Mouse (Mus musculus) right cerebral cortex, adult 2 months (tissue): ENCODE data around the gene Lrrc61.
"Not testable (repeated sequence)": the region's sequence is repeated elsewhere in the genome, so short reads cannot be mapped to it uniquely, and the experiment has no call there.

ENCODE experiments used
- DNase-seq, 2 experiments: peaks; one replicate each; pipeline ENCODE4 v3.0.0; 2021 to 2022; ENCODE audit warnings: low spot score in 2 of 2

Lrrc61 gene

DNA sequence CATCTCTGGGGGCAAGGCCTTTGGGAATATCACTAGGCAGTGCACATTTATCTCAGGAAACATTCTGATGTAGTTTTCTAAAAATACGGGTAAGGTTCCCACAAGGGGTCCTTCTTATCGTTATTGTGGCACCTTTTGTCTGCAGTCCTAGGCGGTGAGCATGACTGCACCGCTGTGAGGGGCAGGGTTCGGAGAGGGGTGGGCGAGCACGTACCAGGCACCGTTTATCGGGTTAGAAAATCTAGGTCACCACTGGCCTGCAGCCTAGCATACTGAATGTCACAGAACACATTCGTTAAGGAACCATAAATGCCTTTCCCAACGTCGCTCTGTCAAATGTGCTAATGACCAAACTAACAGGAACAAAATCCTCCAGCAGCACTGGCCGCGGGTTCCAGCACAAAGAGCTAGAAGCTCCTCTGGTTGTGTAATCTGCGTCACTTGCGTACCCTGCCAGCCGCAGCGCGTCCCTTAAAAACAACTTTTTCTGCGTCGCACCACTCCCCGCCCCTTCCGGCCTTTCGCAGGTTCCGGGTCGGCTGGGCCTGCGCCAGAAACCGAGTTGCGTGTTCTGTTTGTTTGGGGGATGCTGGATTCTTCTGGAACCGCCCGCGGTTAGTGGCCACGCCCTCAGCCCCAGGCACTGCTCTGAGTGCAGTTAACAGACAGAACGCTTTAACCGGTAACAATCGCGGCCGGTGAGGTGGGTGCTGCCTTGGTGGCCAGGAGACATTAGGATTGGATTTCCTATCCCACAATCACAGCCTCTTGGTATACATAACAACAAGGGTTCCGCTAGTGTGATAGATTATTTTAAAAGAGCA lies at the start of gene Lrrc61:
Lrrc61 (plus strand) TSS at position 517 of the 824 bp plus-strand sequence.
- peak; percentile 98 to 99 for DNase-seq

DNA sequence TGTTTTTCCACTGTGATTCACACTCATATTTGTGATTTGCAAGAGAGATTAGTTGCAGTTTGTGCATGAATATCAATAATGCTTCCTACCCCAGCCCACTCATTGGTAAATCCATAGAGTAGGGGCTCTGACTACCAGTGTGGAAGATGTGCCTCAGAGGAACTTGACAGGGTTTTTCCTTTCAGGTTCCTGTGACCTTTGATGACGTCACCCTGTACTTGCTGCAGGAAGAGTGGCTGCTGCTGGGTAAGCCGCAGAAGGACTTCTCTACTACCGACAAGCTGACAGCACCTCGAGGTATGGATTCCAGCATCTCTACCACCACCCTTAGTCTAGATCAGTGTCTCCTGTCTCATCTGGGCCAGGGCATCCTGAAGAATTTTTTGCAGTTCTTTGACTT lies 46.5 kb upstream of the Lrrc61 start:
- DNase-seq: no peak

DNA sequence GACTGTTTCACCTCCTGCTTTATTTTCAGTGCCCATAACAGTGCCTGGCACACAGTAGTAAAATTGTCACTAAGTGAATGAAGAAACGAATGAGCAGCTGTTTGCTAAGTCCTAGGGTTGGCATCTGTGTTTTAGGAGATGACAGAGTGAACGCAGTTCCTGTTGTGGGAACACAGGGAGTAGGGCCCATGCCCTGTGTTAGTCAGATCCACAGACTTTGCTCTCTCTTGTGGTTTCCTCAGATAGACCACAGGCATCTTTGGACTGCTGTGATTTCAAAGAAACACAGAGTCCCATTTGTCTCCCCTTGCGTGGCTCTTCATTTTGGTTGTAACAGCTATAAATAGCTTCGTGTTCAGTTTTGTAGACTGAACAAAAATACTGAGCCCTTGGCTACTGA lies 44.2 kb upstream of the Lrrc61 start:
- no peak for DNase-seq

DNA sequence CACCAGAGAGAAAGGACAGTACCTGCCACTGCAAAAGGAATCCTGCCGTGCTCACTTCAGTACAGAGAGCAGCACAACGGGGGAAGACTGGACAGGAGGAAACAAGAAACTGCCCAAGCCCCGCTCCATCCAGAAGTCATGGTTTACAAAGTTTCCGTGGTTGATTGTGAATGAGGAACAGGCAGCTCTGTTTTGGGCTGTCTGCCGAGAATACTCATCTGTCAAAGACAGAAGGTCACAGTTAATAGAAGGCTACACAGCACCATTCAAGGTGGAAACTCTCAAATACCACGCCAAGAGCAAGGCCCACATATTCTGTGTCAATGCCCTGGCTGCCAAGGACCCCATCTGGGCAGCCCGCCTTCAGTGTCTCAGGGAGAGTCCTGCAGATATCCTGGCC lies 42.7 kb upstream of the Lrrc61 start:
- DNase-seq: no peak

DNA sequence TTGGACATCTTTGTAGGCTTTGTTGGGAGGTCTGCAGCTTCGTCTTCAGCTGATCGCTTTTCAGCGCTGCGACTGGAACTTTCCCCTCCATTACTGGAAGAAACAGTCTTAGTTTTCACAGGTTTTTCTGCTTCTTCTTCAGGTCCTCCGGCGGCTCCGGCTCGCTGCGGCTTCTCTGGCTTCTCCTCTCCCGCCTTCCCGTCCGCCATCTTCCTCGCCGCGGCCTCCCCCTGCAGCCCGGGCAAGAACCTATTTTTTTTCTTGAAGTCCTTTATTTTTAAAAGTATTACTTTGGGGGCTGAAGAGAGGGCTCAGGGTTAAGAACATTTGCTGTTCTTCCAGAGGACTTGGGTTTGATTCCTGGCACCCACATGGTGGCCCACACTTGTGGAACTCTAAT lies 29.7 kb upstream of the Lrrc61 start:
- not testable (repeated sequence) for DNase-seq

DNA sequence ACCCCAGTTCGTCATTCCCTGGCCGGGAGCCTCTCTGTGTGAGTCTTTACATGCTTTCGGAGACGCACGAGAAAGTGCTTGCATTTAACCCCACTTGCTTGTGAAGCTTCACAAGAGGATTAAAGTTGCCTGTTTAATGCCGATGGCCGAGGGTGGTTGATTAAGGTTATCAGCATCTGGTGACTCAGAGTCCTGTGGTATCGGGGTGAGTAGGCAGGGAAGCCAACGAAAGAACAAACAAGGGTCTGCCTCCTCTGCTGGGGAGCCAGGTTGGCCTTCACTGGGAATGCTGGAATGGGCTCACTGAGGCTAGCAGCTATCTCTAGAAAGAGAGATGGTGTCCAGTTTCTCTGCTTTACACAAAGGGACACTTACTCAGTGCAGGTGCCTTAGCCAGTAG lies 26.7 kb upstream of the Lrrc61 start:
- DNase-seq: no peak

DNA sequence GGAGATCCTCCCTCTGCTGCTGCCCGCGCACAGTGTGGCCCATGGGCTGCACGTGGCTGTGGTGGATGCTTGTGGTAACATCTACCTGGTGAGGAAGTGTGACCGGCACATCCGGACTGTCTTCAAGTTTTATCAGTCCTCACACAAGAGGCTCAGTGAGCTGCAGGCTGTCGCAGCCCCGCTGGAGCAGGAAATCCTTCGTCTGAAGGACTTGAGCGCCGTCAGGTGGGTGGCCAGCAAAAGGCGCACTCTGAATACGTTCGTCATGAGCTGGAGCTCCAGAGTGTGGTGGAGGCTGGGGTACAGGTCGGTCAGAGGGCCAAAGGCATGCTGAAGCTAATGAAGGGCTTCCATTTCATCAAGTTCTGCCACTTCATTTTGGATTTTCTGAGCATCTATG lies 25.3 kb upstream of the Lrrc61 start:
- no peak for DNase-seq

DNA sequence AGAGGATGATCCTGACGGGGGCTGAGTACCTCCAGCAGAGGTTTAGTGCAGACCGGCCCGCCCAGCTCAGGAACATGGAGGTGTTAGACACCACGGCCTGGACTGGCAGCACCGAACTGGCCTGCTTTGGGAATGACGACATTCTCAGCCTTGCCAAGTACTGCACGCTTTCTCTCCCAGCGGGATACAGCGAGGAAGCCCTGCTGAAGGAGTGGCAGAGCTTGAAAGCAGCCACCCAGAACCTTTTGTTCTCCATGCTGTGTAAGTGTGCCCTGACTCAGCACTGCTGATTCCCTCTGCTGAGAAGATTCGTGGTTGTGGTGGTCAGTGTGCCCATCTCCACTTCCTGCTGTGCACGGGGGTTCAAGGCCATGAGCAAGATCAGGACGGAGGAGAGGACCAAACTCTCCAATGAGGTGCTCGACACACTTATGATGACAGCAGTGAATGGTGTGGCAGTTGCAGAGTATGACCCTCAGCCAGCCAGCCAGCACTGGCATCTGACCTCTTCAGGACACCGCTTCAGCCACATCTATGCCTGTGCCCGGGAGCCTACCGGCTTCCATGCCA lies 24.6 kb upstream of the Lrrc61 start:
- DNase-seq: no peak

DNA sequence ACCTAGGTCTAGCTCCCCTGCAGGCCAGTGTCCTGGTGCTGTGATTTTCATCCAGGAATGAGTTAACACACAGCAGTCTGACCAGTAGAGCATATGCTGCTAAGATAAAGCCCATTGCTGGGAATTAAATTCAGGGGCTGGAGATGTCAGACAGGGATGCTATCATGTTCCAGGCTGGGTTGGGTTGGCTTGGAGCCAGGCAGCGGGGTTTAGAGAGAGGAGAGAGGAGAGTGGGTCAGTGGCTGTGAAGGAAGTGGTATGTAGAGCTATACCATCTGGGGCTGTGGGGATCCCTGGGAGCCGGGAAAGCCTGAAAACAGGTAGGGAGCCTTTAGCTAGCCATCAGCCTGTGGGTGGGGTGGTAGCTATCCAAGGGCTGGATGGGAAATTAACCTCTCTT lies 23.7 kb upstream of the Lrrc61 start:
- no peak for DNase-seq

DNA sequence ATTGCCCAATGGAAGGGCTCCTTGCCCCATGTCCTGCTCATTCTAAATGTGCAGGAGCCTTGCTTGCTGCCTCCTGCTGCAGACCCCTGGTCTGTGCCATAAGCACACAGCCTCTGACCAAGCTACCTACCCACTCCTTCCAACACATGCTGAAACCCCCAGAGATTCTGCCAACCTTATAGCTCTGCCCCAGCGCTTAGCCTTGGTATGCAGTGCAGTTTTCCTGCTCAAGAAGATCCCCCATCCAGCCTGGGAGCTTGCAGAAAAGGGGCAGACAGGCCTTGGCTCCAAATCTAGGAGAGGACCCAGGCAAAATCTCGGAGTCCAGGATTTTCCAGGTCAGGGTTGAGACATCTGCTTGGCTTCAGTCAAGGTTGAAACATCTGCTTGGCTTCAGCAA lies 21.1 kb upstream of the Lrrc61 start:
- DNase-seq: no peak

DNA sequence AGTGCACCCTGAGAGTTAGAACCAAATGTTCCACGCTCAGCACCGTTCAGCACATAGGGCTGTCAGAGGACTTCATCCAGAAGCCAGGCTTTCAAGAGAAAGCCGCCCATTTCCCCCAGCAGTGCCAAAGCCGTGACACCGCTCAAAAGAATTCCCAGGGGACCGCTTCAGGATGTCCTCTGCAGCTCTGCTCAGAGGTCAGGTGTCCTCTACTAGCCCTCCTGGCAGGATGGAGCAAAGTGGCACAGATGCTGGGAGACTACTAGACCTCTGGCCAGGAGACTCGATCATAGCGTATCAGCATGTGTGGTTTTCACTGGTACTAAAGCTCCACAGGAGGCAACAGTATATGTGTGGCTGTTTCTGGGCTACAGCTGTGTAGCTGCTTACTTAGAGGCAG lies 19.7 kb upstream of the Lrrc61 start:
- DNase-seq: no peak

DNA sequence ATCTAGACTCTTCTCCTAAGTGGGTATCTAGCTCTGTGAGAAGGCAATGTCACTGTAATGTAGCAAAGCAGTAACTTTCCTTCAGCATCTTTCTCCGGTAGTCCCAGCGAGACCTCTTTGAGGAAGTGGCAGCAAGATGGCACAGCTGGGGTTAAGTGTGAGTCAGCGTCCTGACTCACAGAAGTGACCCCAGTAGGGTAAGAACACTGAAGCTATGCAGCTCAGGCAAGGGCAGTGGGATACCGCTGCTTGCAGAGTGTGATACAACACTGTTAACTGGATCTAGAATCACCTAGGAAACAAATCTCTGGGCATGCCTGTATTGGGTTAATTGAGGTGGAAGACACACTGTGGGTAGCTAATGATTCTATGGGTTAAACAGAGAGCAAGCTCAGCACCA lies 18.5 kb upstream of the Lrrc61 start:
- no peak for DNase-seq

DNA sequence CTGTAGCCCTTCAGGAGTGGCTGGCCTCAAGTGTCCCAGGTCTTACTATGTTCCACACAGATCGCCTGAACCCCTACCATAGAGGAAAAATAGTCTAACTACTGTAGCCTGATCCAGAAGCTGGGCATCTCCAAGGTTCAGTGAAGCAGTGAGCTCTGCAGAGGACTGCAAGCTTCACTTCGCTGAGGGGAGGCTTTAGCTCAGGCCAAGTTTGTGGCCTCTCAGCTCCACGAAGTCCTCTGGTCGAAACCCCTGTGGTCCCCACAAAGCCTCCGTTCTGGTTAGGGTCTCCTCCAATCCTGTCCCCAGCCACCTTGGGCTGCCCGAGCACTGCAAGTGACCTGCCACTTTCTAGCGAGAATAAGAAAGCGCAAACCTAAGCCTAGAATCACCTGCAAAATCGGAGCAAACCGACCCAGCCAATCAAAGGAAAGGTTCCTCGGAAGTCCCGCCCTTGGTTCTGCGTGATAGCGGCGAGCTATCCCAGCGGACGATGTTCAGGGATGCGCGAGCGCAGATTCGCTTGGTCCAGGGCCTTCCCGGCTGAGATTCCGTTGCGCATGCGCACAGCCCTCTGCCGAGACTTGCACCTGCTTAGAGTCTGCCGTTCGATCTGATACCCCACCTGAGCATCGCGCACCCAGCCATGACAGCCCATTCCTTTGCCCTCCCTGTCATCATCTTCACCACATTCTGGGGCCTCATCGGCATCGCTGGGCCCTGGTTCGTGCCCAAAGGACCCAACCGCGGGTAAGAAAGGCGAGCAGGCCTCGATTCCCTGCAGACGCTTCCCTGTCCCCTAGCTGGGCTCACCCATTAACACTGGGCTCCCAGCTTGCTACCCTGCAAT lies 17.3 kb upstream of the Lrrc61 start, which contains the start of gene Atp6v0e2:
Atp6v0e2 (plus strand) TSS at position 511 of the 850 bp plus-strand sequence.
- DNase-seq: peak; percentile 91 to 92

DNA sequence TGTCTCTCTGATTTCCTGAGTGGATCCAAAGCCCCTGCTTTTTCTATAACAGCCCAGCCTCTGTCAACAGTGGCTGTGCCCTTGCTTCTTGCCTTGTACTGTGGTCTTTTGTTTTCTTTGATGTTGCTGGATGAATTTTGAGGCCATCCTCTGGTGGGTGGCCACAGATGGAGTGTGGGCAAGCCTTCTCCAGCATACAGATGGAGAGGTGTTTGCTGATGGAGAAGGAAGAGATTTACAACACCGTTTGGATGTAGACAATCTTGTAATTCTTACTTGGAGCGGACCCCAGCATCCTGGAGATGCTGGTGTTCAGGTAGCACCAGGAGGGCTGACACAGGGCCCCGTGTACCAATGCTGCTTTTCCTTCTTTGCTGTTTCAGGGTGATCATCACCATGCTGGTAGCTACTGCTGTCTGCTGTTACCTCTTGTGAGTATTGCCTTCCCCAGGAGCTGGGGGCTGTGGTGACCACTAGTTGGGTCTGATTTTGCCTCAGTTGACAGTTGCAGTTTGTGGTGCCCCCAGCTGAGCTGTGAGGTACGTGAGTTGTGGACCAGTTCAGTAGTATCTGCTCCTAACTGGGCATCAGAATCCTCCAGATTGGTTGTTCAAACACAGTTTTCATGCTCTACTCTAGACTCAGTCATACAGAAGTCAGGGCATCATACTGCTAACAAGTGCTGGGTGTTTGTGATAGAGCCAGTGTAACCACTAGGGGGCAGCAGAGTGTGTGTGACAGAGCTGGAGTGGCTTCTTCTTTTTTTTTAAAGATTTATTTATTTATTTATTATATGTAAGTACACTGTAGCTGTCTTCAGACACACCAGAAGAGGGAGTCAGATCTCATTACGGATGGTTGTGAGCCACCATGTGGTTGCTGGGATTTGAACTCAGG lies 15.5 kb upstream of the Lrrc61 start:
- DNase-seq: peak; percentile 83 to 87

DNA sequence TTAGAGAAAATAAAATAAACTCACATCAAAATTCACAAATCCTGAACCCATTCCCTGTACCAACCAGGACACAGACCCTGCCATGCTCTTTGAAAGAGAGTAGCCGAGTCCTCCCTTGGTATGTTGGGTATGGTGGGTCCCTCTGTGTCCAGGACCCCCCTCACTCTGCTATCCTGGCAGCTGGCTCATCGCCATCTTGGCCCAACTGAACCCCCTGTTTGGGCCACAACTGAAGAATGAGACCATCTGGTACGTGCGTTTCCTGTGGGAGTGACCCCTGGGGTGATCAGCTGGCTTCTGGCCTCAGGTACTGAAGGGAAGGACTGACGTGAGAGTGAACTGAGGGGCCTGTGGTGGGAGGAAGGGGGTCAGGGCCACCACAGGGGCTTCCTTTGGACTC lies 14.7 kb upstream of the Lrrc61 start:
- no peak for DNase-seq

DNA sequence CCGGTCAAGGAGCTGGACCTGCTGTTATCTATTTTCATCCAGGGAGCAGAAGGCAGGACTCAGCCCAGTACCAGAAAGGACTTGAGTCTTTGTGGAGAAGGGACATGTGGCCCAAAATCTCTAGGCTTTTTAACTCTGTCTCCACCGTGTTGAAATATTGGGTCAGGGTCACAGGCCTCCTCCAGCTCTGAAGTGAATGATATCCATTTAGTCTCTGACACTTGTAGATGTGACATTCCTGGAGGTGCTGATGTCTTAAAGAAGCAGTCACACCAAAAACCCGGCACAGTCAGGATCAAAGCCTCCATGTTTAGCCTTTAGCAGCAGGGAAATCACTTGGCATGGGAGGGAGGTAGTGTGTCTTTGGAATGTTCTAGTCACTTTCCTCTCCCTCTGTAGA lies 13.9 kb upstream of the Lrrc61 start:
- no peak for DNase-seq

DNA sequence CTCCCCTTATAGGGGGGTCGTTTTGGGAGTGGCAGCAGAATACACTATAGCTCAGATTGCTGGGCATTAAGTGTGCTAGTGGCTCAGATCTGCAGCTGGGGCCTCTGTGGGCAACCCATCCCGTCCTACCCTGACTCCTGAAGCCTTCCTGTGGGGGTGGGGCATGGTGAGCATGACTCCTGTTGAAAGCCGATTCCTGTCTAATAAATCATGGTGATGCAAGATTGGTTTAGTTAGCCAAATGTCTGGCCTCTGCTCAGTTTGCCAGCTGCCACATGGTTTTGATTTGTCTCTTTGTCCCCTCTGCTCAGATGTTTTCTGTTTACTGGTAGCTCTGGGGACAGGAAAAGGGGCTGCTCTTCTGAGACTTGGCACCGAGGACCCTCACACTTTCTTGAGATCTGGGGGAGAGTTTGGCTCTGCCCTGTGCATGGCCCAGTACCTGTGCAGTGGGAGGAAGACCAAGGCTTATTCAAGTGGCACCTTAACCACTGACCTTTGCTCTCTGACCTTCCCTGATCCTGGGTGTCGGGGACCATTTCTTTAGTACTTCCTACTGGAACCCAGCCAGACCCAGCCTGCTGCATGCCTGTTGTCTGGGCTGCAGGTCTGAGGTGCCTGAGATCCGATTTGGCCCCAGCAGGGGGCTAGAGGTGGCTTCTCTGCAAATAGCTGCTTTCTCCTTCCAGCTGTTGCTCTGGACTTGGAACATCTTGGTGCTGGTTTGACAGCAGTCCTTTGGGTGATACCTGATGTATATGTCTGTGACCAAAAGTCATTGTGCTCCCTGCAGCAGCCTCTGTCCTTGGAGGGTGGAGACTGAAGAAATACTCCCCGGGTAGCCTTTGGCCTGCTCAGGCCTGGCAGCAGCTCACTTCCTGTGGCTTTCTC lies 12.8 kb upstream of the Lrrc61 start:
- DNase-seq: no peak

DNA sequence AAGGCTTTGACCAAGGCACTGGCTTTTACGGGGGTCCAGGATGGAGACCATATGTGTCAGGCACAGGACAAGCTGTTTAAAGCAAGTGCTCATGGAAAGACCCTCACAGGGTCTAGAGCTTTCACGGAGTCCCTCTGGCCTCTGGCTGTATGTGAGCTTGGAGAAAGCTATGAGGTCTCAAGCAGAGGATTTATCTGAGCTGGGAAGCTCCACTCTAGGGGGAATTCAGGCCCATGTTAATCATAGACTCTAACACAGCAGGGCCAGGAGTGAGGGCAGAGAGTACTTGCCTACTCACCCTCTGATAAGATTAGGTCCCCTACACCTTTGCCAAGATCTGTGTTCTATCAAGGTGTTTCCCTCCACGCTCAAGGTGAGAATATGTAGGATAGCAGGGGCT lies 12.0 kb upstream of the Lrrc61 start:
- DNase-seq: no peak

DNA sequence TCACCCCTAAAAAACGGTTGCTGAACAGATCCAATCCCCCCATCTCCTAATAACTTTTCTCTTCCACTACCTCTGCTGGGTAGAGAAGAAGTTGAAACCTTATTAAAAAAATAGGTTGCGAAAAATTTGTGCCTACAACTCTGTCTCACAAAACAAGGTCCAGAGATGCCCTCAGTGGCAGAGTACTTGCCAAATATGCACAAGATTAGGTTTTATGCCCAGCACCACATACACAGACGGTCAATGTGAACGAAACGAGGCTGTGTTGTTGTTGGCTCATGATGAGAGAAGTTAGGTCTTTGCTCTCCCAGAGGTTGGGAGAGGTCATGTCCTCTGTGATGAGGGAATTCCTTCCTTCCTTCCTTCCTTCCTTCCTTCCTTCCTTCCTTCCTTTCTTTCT lies 9.3 kb upstream of the Lrrc61 start:
- no peak for DNase-seq

DNA sequence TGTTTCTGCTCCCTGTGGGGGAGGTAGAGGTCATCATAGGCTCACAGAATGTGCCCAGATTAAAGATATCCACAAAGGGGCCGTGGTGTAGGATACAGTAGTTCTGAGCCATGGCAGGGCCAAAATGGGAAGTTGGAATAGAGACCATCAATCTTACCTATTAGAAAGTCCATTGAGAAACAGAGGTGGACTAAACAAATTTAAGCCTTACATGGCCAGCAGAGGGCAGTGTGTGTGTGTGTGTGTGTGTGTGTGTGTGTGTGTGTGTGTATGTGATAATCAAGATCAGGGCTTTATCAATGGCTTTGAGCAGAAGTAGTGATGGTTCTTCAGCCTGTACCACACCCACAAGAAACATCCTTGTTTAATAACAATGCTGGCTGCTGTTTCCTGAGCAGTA lies 8.3 kb upstream of the Lrrc61 start:
- no peak for DNase-seq

DNA sequence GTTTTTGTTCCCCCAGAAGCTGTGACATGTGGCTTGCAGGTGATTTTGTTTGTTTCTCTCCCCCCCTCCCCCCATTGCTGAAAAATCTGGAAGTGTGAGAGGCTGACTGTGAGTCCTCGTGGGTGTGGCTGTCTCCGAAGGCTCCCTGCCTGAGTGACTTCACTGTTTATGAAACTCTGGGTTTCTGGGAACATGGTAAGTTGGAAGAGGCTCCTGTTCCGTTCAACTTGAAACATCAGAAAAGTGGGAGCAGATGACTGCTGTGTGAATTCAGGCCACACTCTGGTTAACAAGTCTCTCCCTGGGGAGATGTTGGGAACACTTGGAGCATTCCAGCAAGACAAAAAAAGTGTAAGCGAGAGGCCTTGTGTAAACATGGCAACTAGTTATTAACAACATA lies 7.7 kb upstream of the Lrrc61 start:
- no peak for DNase-seq
